ENCODE assay signal across 23 mouse cellular contexts in the genomic region with DNA sequence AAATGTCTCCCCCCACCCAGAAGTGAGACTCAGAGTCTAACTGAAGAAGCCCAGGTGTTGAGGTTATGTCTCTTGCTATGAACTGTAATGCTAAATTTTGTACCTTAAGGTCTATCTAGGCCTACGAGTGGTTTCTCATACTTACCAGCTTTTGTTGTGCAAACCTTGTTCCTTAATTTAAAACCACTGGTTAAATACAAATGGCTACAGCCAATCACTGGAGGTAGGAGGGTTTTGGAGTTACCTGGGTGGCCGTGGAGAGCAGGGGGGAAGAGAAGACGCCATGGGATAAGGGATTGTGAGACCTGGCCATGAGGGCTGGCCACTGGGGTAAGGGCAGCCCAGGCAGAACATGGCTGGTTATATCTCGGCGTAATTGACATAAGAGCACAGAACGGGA. TPM values are rescaled to one million over a fixed set of nuclear protein-coding genes. Genes with fewer than 3 reads are reported as not detected.
DNase-seq lines count a peak whose midpoint lies in the region; ATAC-seq and TF ChIP-seq lines count a peak whose summit lies in the region.
"Had no signal": no experiment of that assay in that cellular context is flagged by ENCODE, and none has a peak within 500 bp of the region (broad histone marks: within the 10 kb centered on the region; RNA-seq: fewer than 3 reads in every experiment).

No protein-coding gene starts in this region.

- no peak for DNase-seq in liver, postnatal 0 days
- no peak for DNase-seq in liver
- DNase-seq in neural tube, embryonic 10.5 days (ENCODE audit: extremely low spot score, low spot score), result no peak
- DNase-seq in cerebellum, postnatal 25 days, result no peak
- DNase-seq: gastrocnemius, postnatal 25 days; heart, adult 11 months had no signal

- 0 out of 2 replicates have a peak, but pooled peaks cover 3% of the 10 kb centered on the region for H3K9me3 ChIP-seq in liver, postnatal 0 days (ENCODE audit: low read length)
- H3K9me3 ChIP-seq in neural tube, embryonic 15.5 days (replicated peaks), result no peaks in the 10 kb centered on the region
- H3K9me3 ChIP-seq: embryonic facial prominence, embryonic 12.5 days; forebrain, embryonic 15.5 days; hindbrain, embryonic 15.5 days had no signal

- H3K9ac ChIP-seq in liver, postnatal 0 days (replicated peaks), result no peak overlapping the region
- no peak overlapping the region for H3K9ac ChIP-seq in neural tube, embryonic 15.5 days (replicated peaks)
- H3K9ac ChIP-seq: embryonic facial prominence, embryonic 12.5 days; forebrain, embryonic 15.5 days; heart, embryonic 13.5 days; hindbrain, embryonic 15.5 days had no signal

- no peaks in the 10 kb centered on the region for H3K27me3 ChIP-seq in liver, postnatal 0 days (ENCODE audit: insufficient read depth, low read length)
- no peaks in the 10 kb centered on the region for H3K27me3 ChIP-seq in neural tube, embryonic 15.5 days (replicated peaks)
- H3K27me3 ChIP-seq: embryonic facial prominence, embryonic 12.5 days; forebrain, embryonic 15.5 days; hindbrain, embryonic 15.5 days had no signal

- peak overlapping the region; percentile 18; the same call in 1 of the 2 replicates for H3K4me2 ChIP-seq in liver, postnatal 0 days (ENCODE audit: low read depth, low read length)
- no peak overlapping the region for H3K4me2 ChIP-seq in neural tube, embryonic 15.5 days
- H3K4me2 ChIP-seq: embryonic facial prominence, embryonic 12.5 days; forebrain, embryonic 15.5 days; heart, embryonic 13.5 days; hindbrain, embryonic 15.5 days had no signal

- no peaks in the 10 kb centered on the region for H3K36me3 ChIP-seq in liver, postnatal 0 days (replicated peaks; ENCODE audit: insufficient read depth, low read length)
- H3K36me3 ChIP-seq in neural tube, embryonic 15.5 days, result no peaks in the 10 kb centered on the region
- H3K36me3 ChIP-seq: embryonic facial prominence, embryonic 12.5 days; forebrain, embryonic 15.5 days; heart, embryonic 13.5 days; hindbrain, embryonic 15.5 days had no signal

- ATAC-seq in liver, postnatal 0 days, result no peak
- peak; percentile 26 for ATAC-seq in megakaryocyte progenitor cell, adult 5-6 weeks (replicated peaks; ENCODE audit: poor library complexity)
- ATAC-seq in neural tube, embryonic 15.5 days (ENCODE audit: low FRiP score), result no peak
- ATAC-seq: forebrain, embryonic 15.5 days had no signal

- WGBS in liver, postnatal 0 days (ENCODE audit: insufficient replicate concordance), result 61% methylated on average over 6 of the region's 6 CpGs
- WGBS in bone marrow, adult 2 months, result 24% methylated on average over 6 of the region's 6 CpGs
- 92% methylated on average over 6 of the region's 6 CpGs for WGBS in neural tube, embryonic 15.5 days

- no peak for TF ChIP-seq POLR2A in bone marrow, adult 2 months (IDR thresholded peaks at IDR 0.05; ENCODE audit: borderline replicate concordance, control insufficient read depth, low read depth, low read length)

- peak overlapping the region; percentile 76 for H3K27ac ChIP-seq in liver, postnatal 0 days (ENCODE audit: low read depth)
- H3K27ac ChIP-seq in bone marrow, adult 2 months (ENCODE audit: control insufficient read depth, insufficient read depth, low read depth, low read length, poor library complexity), result peak overlapping the region; percentile 96
- H3K27ac ChIP-seq in brown adipose tissue, adult 24 weeks (replicated peaks; ENCODE audit: low read depth, low read length), result peak overlapping the region; percentile 52
- H3K27ac ChIP-seq in neural tube, embryonic 15.5 days (replicated peaks), result no peak overlapping the region
- H3K27ac ChIP-seq: embryonic facial prominence, embryonic 12.5 days; forebrain, embryonic 15.5 days; heart, embryonic 13.5 days; hindbrain, embryonic 15.5 days had no signal

- TF ChIP-seq CTCF in liver, postnatal 0 days (IDR thresholded peaks at IDR 0.05; ENCODE audit: low read depth), result no peak
- no peak for TF ChIP-seq CTCF in bone marrow, adult 2 months (IDR thresholded peaks at IDR 0.05; ENCODE audit: control insufficient read depth, insufficient read depth, low read length)

- no peak overlapping the region for H3K4me3 ChIP-seq in liver, postnatal 0 days (ENCODE audit: low read depth, low read length)
- H3K4me3 ChIP-seq in bone marrow, adult 2 months (replicated peaks; ENCODE audit: control insufficient read depth, low read depth, low read length), result peak overlapping the region; percentile 49
- no peak overlapping the region for H3K4me3 ChIP-seq in brown adipose tissue, adult 24 weeks (ENCODE audit: insufficient read depth, low read depth, low read length)
- H3K4me3 ChIP-seq in neural tube, embryonic 15.5 days (replicated peaks), result no peak overlapping the region
- H3K4me3 ChIP-seq: embryonic facial prominence, embryonic 12.5 days; forebrain, embryonic 15.5 days; heart, embryonic 13.5 days; hindbrain, embryonic 15.5 days had no signal

- no peak for TF ChIP-seq EP300 in liver, postnatal 0 days (IDR thresholded peaks at IDR 0.05; ENCODE audit: low read depth)

- H3K4me1 ChIP-seq in liver, postnatal 0 days (ENCODE audit: insufficient read depth), result no peaks in the 10 kb centered on the region; the same call in 1 of the 2 replicates
- peaks cover 2% of the 10 kb centered on the region for H3K4me1 ChIP-seq in bone marrow, adult 2 months (ENCODE audit: control insufficient read depth, insufficient read depth, low read length)
- no peaks in the 10 kb centered on the region for H3K4me1 ChIP-seq in brown adipose tissue, adult 24 weeks (ENCODE audit: control insufficient read depth, insufficient read depth, insufficient read length, low read length)
- no peaks in the 10 kb centered on the region for H3K4me1 ChIP-seq in neural tube, embryonic 15.5 days
- H3K4me1 ChIP-seq: embryonic facial prominence, embryonic 12.5 days; forebrain, embryonic 15.5 days; hindbrain, embryonic 15.5 days had no signal

RNA-seq across cellular contexts. Expression of a gene that starts 14.2 kb away (rescaled TPM):
- 3.6 and 4.5 TPM in 2 replicates for polyA plus RNA-seq in liver, postnatal 0 days (2015; fragmentation: Nextera tagmentation; extraction: Ambion mirVana)
- 15.2 and 60.1 TPM in 2 replicates for polyA plus RNA-seq in bone marrow, adult 2 months (2011; ENCODE audit: insufficient read depth, insufficient read length, low replicate concordance, missing spikeins)
- polyA plus RNA-seq in brown adipose tissue, adult 24 weeks (2012; ENCODE audit: insufficient read depth, insufficient read length, missing spikeins), result 0.99 TPM in 1 of 2 replicates, not detected in the other
- total RNA-seq in megakaryocyte progenitor cell, adult 5-6 weeks (2015), result 4.6 and 4.9 TPM in 2 replicates
- 6.9 and 9.3 TPM in 2 replicates for total RNA-seq in megakaryocyte progenitor cell, adult 5-6 weeks (2017)
- 0.20 and 1.6 TPM in 2 replicates for polyA plus RNA-seq in neural tube, embryonic 15.5 days (2015; fragmentation: Nextera tagmentation; extraction: Ambion mirVana)
- total RNA-seq: MEL had no signal
- polyA plus RNA-seq: embryonic facial prominence, embryonic 12.5 days had no signal

RNA-seq across cellular contexts. Expression of a gene that starts 22.2 kb away (rescaled TPM):
- 0.06 and 0.11 TPM in 2 replicates for polyA plus RNA-seq in liver, postnatal 0 days (2015; fragmentation: Nextera tagmentation; extraction: Ambion mirVana)
- polyA plus RNA-seq in bone marrow, adult 2 months (2011; ENCODE audit: insufficient read depth, insufficient read length, low replicate concordance, missing spikeins), result 1.1 TPM in 1 of 2 replicates, not detected in the other
- polyA plus RNA-seq in brown adipose tissue, adult 24 weeks (2012; ENCODE audit: insufficient read depth, insufficient read length, missing spikeins), result not detected in 2 replicates
- not detected in 2 replicates for total RNA-seq in megakaryocyte progenitor cell, adult 5-6 weeks (2015)
- 0.07 and 0.46 TPM in 2 replicates for total RNA-seq in megakaryocyte progenitor cell, adult 5-6 weeks (2017)
- polyA plus RNA-seq in neural tube, embryonic 15.5 days (2015; fragmentation: Nextera tagmentation; extraction: Ambion mirVana), result 0.22 TPM in 1 of 2 replicates, not detected in the other
- total RNA-seq: adrenal gland, postnatal 4 days had no signal
- polyA plus RNA-seq: cerebellum, adult 2 months; forebrain, embryonic 11.5 days; forebrain, embryonic 15.5 days; hindbrain, embryonic 11.5 days; hindbrain, embryonic 15.5 days had no signal

RNA-seq across cellular contexts. Expression of a gene that starts 45.8 kb away (rescaled TPM):
- not detected in 2 replicates for polyA plus RNA-seq in liver, postnatal 0 days (2015; fragmentation: Nextera tagmentation; extraction: Ambion mirVana)
- not detected in 2 replicates for polyA plus RNA-seq in bone marrow, adult 2 months (2011; ENCODE audit: insufficient read depth, insufficient read length, low replicate concordance, missing spikeins)
- polyA plus RNA-seq in brown adipose tissue, adult 24 weeks (2012; ENCODE audit: insufficient read depth, insufficient read length, missing spikeins), result not detected in 2 replicates
- not detected in 2 replicates for total RNA-seq in megakaryocyte progenitor cell, adult 5-6 weeks (2015)
- total RNA-seq in megakaryocyte progenitor cell, adult 5-6 weeks (2017), result not detected in 2 replicates
- polyA plus RNA-seq in neural tube, embryonic 15.5 days (2015; fragmentation: Nextera tagmentation; extraction: Ambion mirVana), result 0.65 TPM in 1 of 2 replicates, not detected in the other
- total RNA-seq: common myeloid progenitor, adult 5-6 weeks; gastrocnemius, postnatal 25 days; heart, postnatal 36 days; MEL had no signal
- polyA plus RNA-seq: cerebellum, adult 2 months; embryonic facial prominence, embryonic 12.5 days; heart, embryonic 13.5 days; heart, postnatal 0 days; hindbrain, embryonic 11.5 days; hindbrain, embryonic 15.5 days had no signal

RNA-seq across cellular contexts. Expression of a gene that starts 57.3 kb away (rescaled TPM):
- polyA plus RNA-seq in liver, postnatal 0 days (2015; fragmentation: Nextera tagmentation; extraction: Ambion mirVana), result 0.02 TPM in 1 of 2 replicates, not detected in the other
- not detected in 2 replicates for polyA plus RNA-seq in bone marrow, adult 2 months (2011; ENCODE audit: insufficient read depth, insufficient read length, low replicate concordance, missing spikeins)
- polyA plus RNA-seq in brown adipose tissue, adult 24 weeks (2012; ENCODE audit: insufficient read depth, insufficient read length, missing spikeins), result not detected in 2 replicates
- total RNA-seq in megakaryocyte progenitor cell, adult 5-6 weeks (2015), result 0.05 TPM in 2 replicates
- total RNA-seq in megakaryocyte progenitor cell, adult 5-6 weeks (2017), result not detected in 2 replicates
- 0.08 and 0.24 TPM in 2 replicates for polyA plus RNA-seq in neural tube, embryonic 15.5 days (2015; fragmentation: Nextera tagmentation; extraction: Ambion mirVana)
- total RNA-seq: adrenal gland, postnatal 10 days; adrenal gland, postnatal 4 days; common myeloid progenitor, adult 5-6 weeks; heart, postnatal 36 days had no signal
- polyA plus RNA-seq: forebrain, embryonic 11.5 days; forebrain, embryonic 15.5 days; heart, postnatal 0 days had no signal
